Mouse (Mus musculus): ENCODE data around the gene Disp1.

Gene Disp1

DNA sequence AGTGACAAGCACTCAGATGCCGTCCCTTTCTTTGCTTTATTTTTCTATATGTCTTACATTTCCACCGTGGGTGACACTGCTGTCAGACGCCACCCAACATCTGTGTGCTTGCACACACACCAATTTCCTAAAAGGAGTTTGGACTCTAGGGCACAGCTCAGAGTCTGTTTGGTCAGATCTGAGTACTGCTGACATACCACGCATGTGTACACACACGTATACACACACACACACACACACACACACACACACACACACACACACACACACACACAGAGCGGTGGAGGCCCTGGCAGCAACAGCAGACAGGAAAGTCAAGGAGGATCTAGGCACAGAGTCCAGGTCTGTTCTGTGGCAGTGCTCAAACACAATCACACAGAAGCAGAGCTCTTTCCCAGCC lies 61.1 kb downstream of the Disp1 start:
- no peak for DNase-seq

GRCm38 (mm10) chr1:183159183-183159582 lies 62.1 kb downstream of the Disp1 start:
- DNase-seq: no peak

GRCm38 (mm10) chr1:183155600-183155999 lies 65.7 kb downstream of the Disp1 start:
- DNase-seq: no peak

DNA sequence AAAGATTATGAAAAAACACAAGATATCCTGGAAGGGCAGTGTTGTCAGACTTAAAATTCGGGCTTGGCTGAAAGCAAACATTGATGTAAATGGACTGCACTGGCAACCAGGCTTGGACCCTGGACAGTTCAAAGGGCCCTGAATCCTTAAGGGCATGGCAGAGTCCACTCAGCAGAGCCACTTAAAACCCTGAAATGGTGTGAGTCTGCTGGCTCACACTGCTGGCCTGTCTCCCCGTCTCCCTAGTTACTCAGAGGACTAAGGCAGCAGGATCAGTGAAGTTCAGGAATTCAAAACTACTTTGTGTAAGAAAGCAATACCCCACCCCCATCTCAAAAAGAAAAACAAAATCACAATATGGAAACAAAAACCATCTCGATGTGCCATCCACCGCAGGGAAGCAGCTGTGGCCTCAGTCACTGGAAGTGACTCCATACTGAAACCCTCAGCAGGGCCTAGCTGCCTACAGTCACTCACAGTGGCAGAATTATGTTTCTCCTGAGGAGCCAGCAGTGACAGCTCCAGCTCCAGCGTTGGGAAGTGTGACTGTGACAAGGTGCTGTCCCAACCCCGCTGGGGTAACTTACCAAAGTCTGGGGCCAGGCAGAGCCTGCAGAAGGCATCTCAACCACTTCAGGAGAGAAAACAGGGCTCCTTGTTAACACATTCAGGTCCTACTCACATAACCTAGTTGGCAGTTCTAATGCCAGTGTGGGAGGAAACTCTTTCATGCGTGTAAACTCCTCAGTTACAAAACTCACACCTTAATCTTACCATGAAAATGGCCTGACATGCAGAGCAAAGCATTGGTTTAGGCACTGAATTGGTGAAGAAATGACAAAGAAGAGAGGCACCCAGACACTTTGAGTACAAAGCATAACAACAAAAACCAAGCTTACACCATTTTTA lies 66.8 kb downstream of the Disp1 start:
- no peak for DNase-seq

DNA sequence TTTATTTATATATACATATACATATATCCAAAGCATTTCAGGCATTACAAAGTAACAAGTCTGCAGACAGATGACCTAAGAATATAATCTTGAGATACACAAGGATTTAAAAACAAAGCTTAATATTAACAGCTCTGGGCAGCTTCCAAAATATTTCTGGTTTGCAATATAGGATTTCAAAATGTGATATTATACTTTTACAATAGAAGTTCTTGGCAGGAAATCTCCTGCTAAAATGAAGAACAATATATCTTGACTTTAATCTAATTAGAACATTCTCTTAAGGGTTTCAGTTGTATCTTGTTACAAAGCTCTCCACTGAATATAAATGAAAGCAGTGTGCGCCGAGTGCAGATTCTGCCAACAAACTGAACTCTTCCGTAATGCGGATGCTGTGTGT lies 68.0 kb downstream of the Disp1 start:
- DNase-seq: no peak

DNA sequence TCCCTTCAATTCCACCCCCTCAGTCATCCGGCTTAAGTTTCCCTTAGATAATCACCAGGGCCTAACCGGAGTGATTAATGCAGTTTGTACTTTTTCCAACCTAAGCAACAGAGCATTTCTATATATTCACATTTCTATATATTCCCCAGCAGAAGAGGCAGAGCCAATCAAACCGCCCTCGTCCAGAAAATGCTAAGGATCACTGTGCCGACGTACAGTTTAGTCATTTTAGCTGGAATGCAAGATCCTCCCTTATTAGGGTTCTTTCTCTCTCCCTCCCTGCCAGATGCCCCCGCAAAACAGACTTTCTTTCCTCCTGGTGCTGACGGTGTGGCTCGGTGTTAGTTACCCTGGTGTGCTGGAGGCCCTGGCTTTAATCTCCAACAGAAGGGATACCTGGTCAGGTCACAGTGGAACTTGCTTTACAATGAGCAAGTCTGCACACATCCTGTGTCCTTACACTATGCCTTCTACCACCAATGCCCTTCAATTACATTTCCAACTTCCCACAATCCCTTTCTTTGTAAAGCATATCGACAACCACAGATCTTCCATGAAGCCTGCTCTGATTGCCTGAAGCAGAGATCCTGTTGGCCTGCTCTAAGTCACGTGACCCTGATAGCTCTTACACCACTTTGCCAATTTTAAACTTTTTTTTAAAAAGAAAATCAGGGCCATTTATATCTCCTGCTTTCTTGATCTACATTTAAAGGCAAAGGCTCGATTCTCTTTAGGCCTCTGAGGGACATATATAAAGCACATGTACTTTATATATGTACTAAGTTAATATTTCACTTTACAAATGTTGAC lies 69.6 kb downstream of the Disp1 start:
- no peak for DNase-seq

DNA sequence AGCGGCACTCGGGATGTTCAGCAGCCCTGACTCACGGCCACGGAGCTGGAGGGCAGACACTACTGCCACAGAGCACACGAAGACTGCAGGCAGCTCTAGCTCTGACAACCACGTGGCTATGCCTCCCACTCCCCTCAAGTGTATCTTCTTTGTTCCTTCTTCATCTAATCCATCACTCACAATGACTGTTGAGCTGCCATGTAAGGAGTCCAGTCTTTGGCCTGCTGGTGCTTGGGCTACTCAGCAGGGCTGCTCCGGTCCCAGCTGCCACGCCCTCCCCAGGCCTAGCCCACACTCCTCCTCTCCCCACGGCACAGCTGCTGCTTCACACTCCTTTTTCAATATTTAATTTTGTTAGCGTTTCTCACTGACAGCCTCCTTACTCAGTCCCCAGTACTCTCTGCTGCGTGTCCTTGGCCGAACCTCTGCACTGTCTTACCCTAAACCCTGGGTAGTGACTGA lies 70.9 kb downstream of the Disp1 start:
- no peak for DNase-seq

DNA sequence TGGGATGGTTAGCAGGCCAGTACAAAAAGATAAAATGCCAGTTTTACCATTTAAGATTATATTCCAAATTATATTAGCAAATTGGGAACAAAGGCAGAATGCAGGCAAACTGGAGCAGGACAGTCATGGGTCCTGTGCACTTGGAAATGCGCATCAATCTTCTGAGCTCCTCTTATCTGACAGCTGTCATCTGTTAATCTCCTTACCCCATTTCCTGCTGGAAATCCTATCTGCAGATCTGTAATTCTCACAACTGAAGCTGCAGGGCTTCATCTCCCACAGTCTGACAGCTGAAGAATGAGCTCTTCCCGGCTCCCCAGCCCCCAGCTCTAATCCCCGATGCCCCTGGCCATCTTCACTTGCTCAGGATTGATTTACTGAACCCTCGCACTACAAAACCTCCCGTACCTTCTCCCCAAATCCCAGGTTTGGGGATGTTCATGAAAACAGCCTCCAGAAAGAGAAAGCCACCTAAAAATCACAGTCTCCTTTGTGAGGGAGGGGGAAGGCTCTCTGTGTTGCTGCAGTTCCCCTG lies 71.7 kb downstream of the Disp1 start:
- DNase-seq: no peak

- DNase-seq: no peak
Measured at GRCm38 (mm10) chr1:183147438-183147841, 73.9 kb downstream of the Disp1 start.

DNA sequence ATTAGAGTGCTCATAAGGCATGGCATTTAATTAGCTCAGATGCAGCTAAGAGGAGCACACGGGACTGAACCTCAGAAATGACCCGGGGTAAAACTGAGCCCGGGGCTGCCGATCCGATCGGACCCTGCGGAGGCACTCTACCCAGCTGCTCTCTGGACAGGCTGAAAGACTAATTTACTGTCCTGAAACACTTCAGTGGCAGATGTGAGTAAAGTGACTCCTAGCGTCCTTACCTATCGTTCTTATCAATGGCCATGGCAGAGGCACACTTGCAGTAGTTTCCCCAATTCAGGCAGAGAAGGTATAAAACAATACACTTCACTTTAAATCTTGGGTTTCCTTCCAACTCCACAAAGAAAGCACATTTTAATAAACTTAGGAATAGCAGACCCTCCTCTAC lies 74.5 kb downstream of the Disp1 start:
- no peak for DNase-seq

GRCm38 (mm10) chr1:183146102-183146735 lies 75.1 kb downstream of the Disp1 start:
- no peak for DNase-seq

GRCm38 (mm10) chr1:183144602-183145205 lies 76.6 kb downstream of the Disp1 start:
- DNase-seq: no peak

- DNase-seq: no peak
Measured at GRCm38 (mm10) chr1:183143246-183143645, 78.1 kb downstream of the Disp1 start.

- no peak for DNase-seq
Measured at GRCm38 (mm10) chr1:183142566-183142965, 78.8 kb downstream of the Disp1 start.

DNA sequence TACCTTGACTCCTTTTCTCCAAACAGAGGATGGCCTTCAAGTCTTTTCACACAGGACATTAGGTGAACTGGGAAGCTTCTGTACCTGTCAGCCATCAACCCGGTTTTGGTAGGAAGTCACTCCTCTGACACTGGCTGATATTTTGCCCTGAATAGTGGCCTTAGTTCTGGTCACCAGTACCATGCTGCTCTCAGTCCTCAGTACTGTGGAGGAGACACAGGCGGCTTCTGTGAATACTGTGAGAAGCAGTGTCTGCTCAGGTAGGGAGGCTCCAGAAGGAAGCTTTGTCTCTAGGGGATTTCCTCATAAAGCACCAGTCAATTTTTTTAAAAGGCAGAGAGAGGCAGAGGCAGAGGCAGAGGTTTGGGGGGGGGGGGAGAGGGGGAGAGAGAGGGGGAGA lies 80.0 kb downstream of the Disp1 start:
- DNase-seq: no peak

GRCm38 (mm10) chr1:183140511-183141268 lies 80.6 kb downstream of the Disp1 start:
- DNase-seq: no peak

DNA sequence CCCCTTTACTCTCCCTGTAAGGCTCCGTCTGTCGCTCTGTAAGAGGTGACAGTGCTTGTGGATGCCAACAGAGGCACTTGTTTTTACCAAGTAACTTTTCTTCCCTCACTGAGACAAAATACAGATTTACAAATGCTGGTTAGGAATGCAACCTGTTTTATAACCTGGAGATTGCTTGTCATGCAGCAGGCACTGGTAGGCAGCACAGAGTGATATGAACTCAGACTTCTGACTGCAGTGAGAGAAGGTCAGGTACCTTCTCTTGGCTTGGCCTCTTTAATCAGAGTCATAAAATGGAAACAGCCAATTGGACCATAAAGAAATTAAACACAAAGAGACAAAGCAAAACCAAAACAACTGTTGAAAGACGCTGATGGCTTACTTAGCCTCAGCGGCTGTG lies 83.2 kb downstream of the Disp1 start:
- no peak for DNase-seq

GRCm38 (mm10) chr1:183134427-183134826 lies 86.9 kb downstream of the Disp1 start:
- no peak for DNase-seq

DNA sequence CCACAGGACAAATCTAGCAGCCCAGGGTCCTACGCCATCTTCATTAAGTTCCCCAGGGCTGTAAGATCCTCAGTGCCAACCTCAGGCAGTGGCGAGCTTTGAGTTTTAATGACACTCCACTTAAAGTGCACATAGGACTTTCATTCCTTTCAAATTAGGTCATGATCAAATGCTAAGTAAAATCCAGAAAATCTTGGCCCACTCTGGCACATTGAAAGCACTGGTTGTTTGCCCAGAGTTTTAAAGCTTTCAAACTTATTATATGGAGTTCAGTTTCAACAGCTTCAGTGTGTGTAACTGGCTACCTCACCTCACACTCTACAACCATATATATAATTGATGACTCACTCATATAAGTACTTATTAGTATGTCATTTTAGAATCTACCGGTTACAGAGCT lies 87.9 kb downstream of the Disp1 start:
- no peak for DNase-seq

DNA sequence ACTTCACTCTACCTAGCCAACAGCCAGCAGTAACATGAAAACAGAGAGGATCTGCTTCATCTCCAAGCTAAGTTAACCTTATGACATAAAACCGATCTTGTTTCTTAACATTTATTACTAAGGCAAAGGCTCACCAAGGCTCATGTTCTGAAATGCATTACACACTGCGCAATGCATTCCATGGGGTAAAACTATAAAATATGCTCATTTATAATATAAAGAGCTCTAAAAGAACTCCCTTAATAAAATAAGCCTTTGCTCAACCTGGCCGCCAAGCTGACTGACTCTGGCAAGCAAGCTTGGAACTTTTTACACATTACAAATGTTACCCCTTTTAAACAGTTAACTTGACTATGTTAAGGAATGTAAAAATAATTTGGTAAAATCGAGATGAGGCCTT lies 94.1 kb downstream of the Disp1 start:
- no peak for DNase-seq

GRCm38 (mm10) chr1:183123725-183124124 lies 97.6 kb downstream of the Disp1 start:
- no peak for DNase-seq

DNA sequence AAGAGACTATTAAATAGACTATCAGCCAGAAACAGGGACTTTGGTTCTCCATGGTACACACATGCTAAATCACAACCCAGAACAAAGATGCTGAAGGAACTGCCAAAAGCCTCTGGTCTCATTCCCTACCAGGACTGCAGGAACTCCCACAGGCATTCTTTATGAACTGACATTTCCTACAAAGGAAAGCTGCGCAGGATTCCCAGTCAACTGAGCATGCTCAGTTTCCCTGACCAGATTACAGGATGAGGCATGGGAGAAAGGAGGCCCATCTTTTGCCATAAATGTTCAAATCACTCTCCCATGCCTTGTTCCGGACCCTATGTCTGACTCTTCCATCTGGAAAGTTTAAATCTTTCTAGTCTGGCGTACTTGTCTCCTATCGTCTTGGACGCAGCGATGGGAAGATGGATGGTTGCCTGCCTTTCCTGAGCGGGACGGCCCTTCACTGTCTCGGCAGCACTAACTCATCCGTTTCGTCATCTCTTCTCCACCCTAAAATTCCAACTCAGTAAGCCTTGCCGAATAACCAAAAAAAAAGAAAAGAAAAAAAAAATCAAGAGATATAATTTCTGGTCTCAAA lies 100.9 kb downstream of the Disp1 start:
- no peak for DNase-seq

Data from right cerebral cortex, postnatal 14 days (tissue).